9 mouse cellular contexts compared by ENCODE assay signal in genomic region chr3:96240799-96241197, GRCm38 (mm10). TPM values are rescaled to one million over a fixed set of nuclear protein-coding genes. Genes with fewer than 3 reads are reported as not detected.
DNase-seq lines count a peak whose midpoint lies in the region; ATAC-seq and TF ChIP-seq lines count a peak whose summit lies in the region.
"Had no signal": no experiment of that assay in that cellular context is flagged by ENCODE, and none has a peak within 500 bp of the region (broad histone marks: within the 10 kb centered on the region; RNA-seq: fewer than 3 reads in every experiment).

No protein-coding gene starts in this region.

- H3K9me3 ChIP-seq in lung, postnatal 0 days (ENCODE audit: low read length) = no peaks in the 10 kb centered on the region
- no peaks in the 10 kb centered on the region for H3K9me3 ChIP-seq in forebrain, embryonic 14.5 days (replicated peaks; ENCODE audit: control insufficient read depth, low read length)
- no peaks in the 10 kb centered on the region for H3K9me3 ChIP-seq in limb, embryonic 13.5 days

- no peak for TF ChIP-seq EP300 in lung, postnatal 0 days (IDR thresholded peaks at IDR 0.05)

- peak overlapping the region; percentile 36 for H3K9ac ChIP-seq in lung, postnatal 0 days (replicated peaks; ENCODE audit: low read depth)
- peak overlapping the region; percentile 56 for H3K9ac ChIP-seq in forebrain, embryonic 14.5 days (ENCODE audit: low read length)
- H3K9ac ChIP-seq in limb, embryonic 13.5 days = peak overlapping the region; percentile 61

- DNase-seq in lung, postnatal 0 days (ENCODE audit: low spot score) = no peak
- DNase-seq in lung, adult 18-20 months = no peak
- no peak for DNase-seq in forebrain, embryonic 14.5 days (ENCODE audit: low spot score)
- no peak for DNase-seq in adrenal gland, postnatal 10 days
- DNase-seq in left cerebral cortex, adult 9 months (ENCODE audit: low spot score in 2 of 2) = no peak

- TF ChIP-seq POLR2A in small intestine, adult 2 months (IDR thresholded peaks at IDR 0.05; ENCODE audit: low read depth, low read length) = no peak

- TF ChIP-seq CTCF in lung, postnatal 0 days (IDR thresholded peaks at IDR 0.05) = no peak
- no peak for TF ChIP-seq CTCF in small intestine, adult 2 months (IDR thresholded peaks at IDR 0.05; ENCODE audit: extremely low read depth, insufficient read length, insufficient replicate concordance, low read depth, low read length)

- peak overlapping the region; percentile 14; the same call in 1 of the 2 replicates for H3K4me3 ChIP-seq in lung, postnatal 0 days (ENCODE audit: low read depth, low read length)
- peak overlapping the region; percentile 19; the same call in 1 of the 2 replicates for H3K4me3 ChIP-seq in forebrain, embryonic 14.5 days (ENCODE audit: low read depth, low read length)
- peak overlapping the region; percentile 28 for H3K4me3 ChIP-seq in limb, embryonic 13.5 days
- H3K4me3 ChIP-seq in small intestine, adult 2 months (ENCODE audit: low read depth, low read length) = no peak overlapping the region

- H3K36me3 ChIP-seq in lung, postnatal 0 days (ENCODE audit: insufficient read depth, low read length) = no peaks in the 10 kb centered on the region
- H3K36me3 ChIP-seq in forebrain, embryonic 14.5 days (ENCODE audit: control insufficient read depth, insufficient read depth, low read length) = no peaks in the 10 kb centered on the region
- no peaks in the 10 kb centered on the region for H3K36me3 ChIP-seq in limb, embryonic 13.5 days
- H3K36me3 ChIP-seq in small intestine, adult 2 months (ENCODE audit: control insufficient read depth, insufficient read depth, low read length) = no peaks in the 10 kb centered on the region

- peak overlapping the region; percentile 38 for H3K4me2 ChIP-seq in lung, postnatal 0 days (replicated peaks; ENCODE audit: low read depth, low read length)
- H3K4me2 ChIP-seq in forebrain, embryonic 14.5 days (ENCODE audit: low read length) = peak overlapping the region; percentile 50
- peak overlapping the region; percentile 52 for H3K4me2 ChIP-seq in limb, embryonic 13.5 days (replicated peaks)

- peak overlapping the region; percentile 78 for H3K27ac ChIP-seq in lung, postnatal 0 days (ENCODE audit: low read length)
- peak overlapping the region; percentile 79 for H3K27ac ChIP-seq in forebrain, embryonic 14.5 days (ENCODE audit: low read depth, low read length)
- peak overlapping the region; percentile 85 for H3K27ac ChIP-seq in limb, embryonic 13.5 days
- H3K27ac ChIP-seq in small intestine, adult 2 months (ENCODE audit: insufficient read depth, low read depth, low read length) = 0 out of 2 replicates have a peak overlapping the region, but pooled peaks have one; percentile 44

- H3K4me1 ChIP-seq in lung, postnatal 0 days (ENCODE audit: insufficient read depth, low read depth, low read length) = peaks cover 13% of the 10 kb centered on the region
- H3K4me1 ChIP-seq in forebrain, embryonic 14.5 days (ENCODE audit: control insufficient read depth, insufficient read depth, low read length) = peaks cover 25% of the 10 kb centered on the region; the same call in 1 of the 2 replicates
- H3K4me1 ChIP-seq in limb, embryonic 13.5 days = peaks cover 36% of the 10 kb centered on the region
- H3K4me1 ChIP-seq in small intestine, adult 2 months (ENCODE audit: control insufficient read depth, insufficient read depth, insufficient read length, low read length) = peaks cover 6% of the 10 kb centered on the region; the same call in 1 of the 2 replicates

- no peaks in the 10 kb centered on the region for H3K27me3 ChIP-seq in lung, postnatal 0 days (replicated peaks; ENCODE audit: insufficient read depth, low read length)
- no peaks in the 10 kb centered on the region for H3K27me3 ChIP-seq in forebrain, embryonic 14.5 days (replicated peaks; ENCODE audit: control insufficient read depth, insufficient read depth, low read length)
- H3K27me3 ChIP-seq in limb, embryonic 13.5 days = no peaks in the 10 kb centered on the region
- H3K27me3 ChIP-seq in small intestine, adult 2 months (ENCODE audit: control insufficient read depth, insufficient read depth, low read length) = no peaks in the 10 kb centered on the region

- no peak for ATAC-seq in lung, postnatal 0 days
- ATAC-seq in forebrain, embryonic 14.5 days = no peak
- no peak for ATAC-seq in limb, embryonic 13.5 days (ENCODE audit: low FRiP score, low read depth)

- 71% methylated on average over 9 of the region's 9 CpGs for WGBS in lung, postnatal 0 days
- WGBS in forebrain, embryonic 14.5 days = 70% methylated on average over 9 of the region's 9 CpGs
- 82% methylated on average over 9 of the region's 9 CpGs for WGBS in limb, embryonic 13.5 days
- 80% methylated on average over 9 of the region's 9 CpGs for WGBS in small intestine, adult 2 months

RNA-seq across cellular contexts. Expression of gene Hist2h2aa2, which starts 0.7 kb away (rescaled TPM):
- polyA plus RNA-seq in lung, postnatal 0 days (2015; fragmentation: Nextera tagmentation; extraction: Ambion mirVana) = 168 and 196 TPM in 2 replicates
- polyA plus RNA-seq in forebrain, embryonic 14.5 days (2014; fragmentation: Nextera tagmentation; extraction: Ambion mirVana) = 58.1 and 74.2 TPM in 2 replicates
- polyA plus RNA-seq in limb, embryonic 13.5 days (2015; fragmentation: Nextera tagmentation; extraction: Ambion mirVana) = 46.2 and 48.0 TPM in 2 replicates
- 248 and 339 TPM in 2 replicates for polyA plus RNA-seq in small intestine, adult 2 months (2012; rRNA removed)
- total RNA-seq in adrenal gland, postnatal 10 days (2021) = 1,000 to 10,000 TPM in 1 of 2 experiments, 100 to 1,000 TPM in 1; 944 to 1,071 TPM

RNA-seq across cellular contexts. Expression of gene Hist2h3c2, which starts 1.9 kb away (rescaled TPM):
- polyA plus RNA-seq in lung, postnatal 0 days (2015; fragmentation: Nextera tagmentation; extraction: Ambion mirVana) = 1.8 and 2.2 TPM in 2 replicates
- 5.2 and 9.1 TPM in 2 replicates for polyA plus RNA-seq in forebrain, embryonic 14.5 days (2014; fragmentation: Nextera tagmentation; extraction: Ambion mirVana)
- 8.8 and 10.5 TPM in 2 replicates for polyA plus RNA-seq in limb, embryonic 13.5 days (2015; fragmentation: Nextera tagmentation; extraction: Ambion mirVana)
- 59.1 and 109 TPM in 2 replicates for polyA plus RNA-seq in small intestine, adult 2 months (2012; rRNA removed)
- 100 to 1,000 TPM; 135 to 152 TPM for total RNA-seq in adrenal gland, postnatal 10 days (2021)

RNA-seq across cellular contexts. Expression of gene Hist2h2aa1, which starts 4.5 kb away (rescaled TPM):
- polyA plus RNA-seq in lung, postnatal 0 days (2015; fragmentation: Nextera tagmentation; extraction: Ambion mirVana) = 56.2 and 60.0 TPM in 2 replicates
- 23.1 and 35.7 TPM in 2 replicates for polyA plus RNA-seq in forebrain, embryonic 14.5 days (2014; fragmentation: Nextera tagmentation; extraction: Ambion mirVana)
- polyA plus RNA-seq in limb, embryonic 13.5 days (2015; fragmentation: Nextera tagmentation; extraction: Ambion mirVana) = 19.0 and 30.4 TPM in 2 replicates
- polyA plus RNA-seq in small intestine, adult 2 months (2012; rRNA removed) = 485 and 622 TPM in 2 replicates
- total RNA-seq in adrenal gland, postnatal 10 days (2021) = 10 to 100 TPM; 27.3 to 37.4 TPM

RNA-seq across cellular contexts. Expression of gene Hist2h3c1, which starts 5.7 kb away (rescaled TPM):
- polyA plus RNA-seq in lung, postnatal 0 days (2015; fragmentation: Nextera tagmentation; extraction: Ambion mirVana) = 0.77 TPM in 1 of 2 replicates, not detected in the other
- polyA plus RNA-seq in forebrain, embryonic 14.5 days (2014; fragmentation: Nextera tagmentation; extraction: Ambion mirVana) = 0.85 TPM in 1 of 2 replicates, not detected in the other
- 0.73 TPM in 1 of 2 replicates, not detected in the other for polyA plus RNA-seq in limb, embryonic 13.5 days (2015; fragmentation: Nextera tagmentation; extraction: Ambion mirVana)
- not detected in 2 replicates for polyA plus RNA-seq in small intestine, adult 2 months (2012; rRNA removed)
- under 1 TPM in 1 of 2 experiments, not detected in 1; 0.39 TPM for total RNA-seq in adrenal gland, postnatal 10 days (2021)
- total RNA-seq: hematopoietic stem cell, adult 5-6 weeks had no signal
- polyA plus RNA-seq: adrenal gland, adult 2 months had no signal

RNA-seq across cellular contexts. Expression of gene Hist2h2be, which starts 19.9 kb away (rescaled TPM):
- 2.3 and 4.0 TPM in 2 replicates for polyA plus RNA-seq in lung, postnatal 0 days (2015; fragmentation: Nextera tagmentation; extraction: Ambion mirVana)
- polyA plus RNA-seq in forebrain, embryonic 14.5 days (2014; fragmentation: Nextera tagmentation; extraction: Ambion mirVana) = 11.8 and 12.5 TPM in 2 replicates
- polyA plus RNA-seq in limb, embryonic 13.5 days (2015; fragmentation: Nextera tagmentation; extraction: Ambion mirVana) = 6.7 and 7.2 TPM in 2 replicates
- polyA plus RNA-seq in small intestine, adult 2 months (2012; rRNA removed) = 0.96 and 1.4 TPM in 2 replicates
- 10 to 100 TPM in 1 of 2 experiments, 1 to 10 TPM in 1; 6.9 to 10.8 TPM for total RNA-seq in adrenal gland, postnatal 10 days (2021)
